Mouse (Mus musculus) lung, embryonic 14.5 days (tissue): ENCODE data around the gene 1500011B03Rik. TPM values are rescaled to one million over a fixed set of nuclear protein-coding genes. Genes with fewer than 3 reads are reported as not detected.

ENCODE experiments used
- ATAC-seq: fragments of 200-750 bp; cut with Nextera tagmentation; 2 replicates; pipeline ENCODE4 v1.8.0; 2017; ENCODE audit warnings: mild to moderate bottlenecking, moderate TSS enrichment, moderate library complexity; ENCODE audit not compliant: insufficient read depth
- DNase-seq: peaks from one replicate; pipeline ENCODE4 v3.0.0-alpha.2; 2015
- H3K27ac ChIP-seq: fragments of 300-500 bp; sonication (generic); 2 replicates; pipeline ENCODE4 v1.5.1; 2014; ENCODE audit warnings: low read depth, mild to moderate bottlenecking, moderate library complexity
- H3K27me3 ChIP-seq: fragments of 300-500 bp; sonication (generic); 2 replicates; pipeline ENCODE4 v1.6.1; 2014; ENCODE audit warnings: low read length, control low read depth; ENCODE audit not compliant: insufficient read depth
- H3K36me3 ChIP-seq: fragments of 300-500 bp; sonication (generic); 2 replicates; pipeline ENCODE4 v1.6.1; 2014; ENCODE audit warnings: control low read depth; ENCODE audit not compliant: insufficient read depth
- H3K4me1 ChIP-seq: fragments of 300-500 bp; sonication (generic); 2 replicates; pipeline ENCODE4 v1.6.1; 2014; ENCODE audit warnings: antibody characterized with exemption, control low read depth; ENCODE audit not compliant: insufficient read depth
- H3K4me2 ChIP-seq: fragments of 300-500 bp; sonication (generic); 2 replicates; pipeline ENCODE4 v1.6.1; 2014; ENCODE audit warnings: mild to moderate bottlenecking
- H3K4me3 ChIP-seq: fragments of 300-500 bp; sonication (generic); 2 replicates; pipeline ENCODE4 v1.5.1; 2014; ENCODE audit warnings: low read depth, low read length
- H3K9ac ChIP-seq: fragments of 300-500 bp; sonication (generic); 2 replicates; pipeline ENCODE4 v1.6.1; 2014
- H3K9me3 ChIP-seq: fragments of 300-500 bp; sonication (generic); 2 replicates; pipeline ENCODE4 v1.6.1; 2016; ENCODE audit warnings: low read depth, low read length, control low read depth
- CTCF ChIP-seq: IDR thresholded peaks from 2 replicates; pipeline ENCODE4 v1.5.1; 2016; ENCODE audit warnings: antibody characterized with exemption, low read depth
- WGBS: fragments of 180-500 bp; shearing (Covaris S2); extraction: QIAGEN DNeasy Blood & Tissue Kit; methylation state at CpG from one replicate; pipeline ENCODE4 v1.1.7; 2014; 5-methylcytosine and 5-hydroxymethylcytosine counted together
- polyA plus RNA-seq: library from polyadenylated mRNA; unstranded; fragments of >200 nt; fragmentation: Nextera tagmentation; extraction: Ambion mirVana; gene quantifications from 2 replicates; pipeline ENCODE4 v1.2.1, GENCODE M21; 2014

The 1500011B03Rik gene
- polyA plus RNA-seq, 1 experiment from 2014 or later, result 86.4 TPM

DNA sequence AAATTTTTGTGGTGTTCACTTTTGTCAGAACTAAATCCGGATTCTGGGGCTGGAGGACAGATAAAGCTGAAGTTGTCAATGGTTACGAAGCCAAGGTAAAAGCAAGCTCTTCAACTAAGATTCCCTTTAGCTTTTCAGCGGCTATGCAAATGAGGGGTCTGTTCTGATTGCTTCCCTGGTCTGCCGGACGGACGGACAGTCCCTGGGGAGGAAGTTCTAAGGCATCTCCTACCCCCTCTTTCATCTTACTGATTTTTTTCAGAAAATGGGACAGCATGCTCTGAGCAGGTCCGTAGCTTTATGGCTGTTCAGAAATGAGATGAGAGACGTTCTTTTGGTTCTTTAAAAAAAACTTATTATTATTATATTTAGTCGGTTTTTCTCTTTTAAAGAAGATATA is 27.6 kb downstream of the 1500011B03Rik start:
- Histone ChIP-seq H3K27ac (no peak overlapping the region), H3K4me3 (no peak overlapping the region), H3K27me3 (no peaks in the 10 kb centered on the region), H3K9ac (no peak overlapping the region), H3K4me1 (peaks cover 15% of the 10 kb centered on the region), H3K36me3 (peaks cover 60% of the 10 kb centered on the region), H3K4me2 (no peak overlapping the region), H3K9me3 (no peaks in the 10 kb centered on the region)
- 58% methylated on average over 9 of the region's 9 CpGs for WGBS
- no peak for TF ChIP-seq CTCF
- ATAC-seq, result no peak
- DNase-seq, result no peak

- DNase-seq (no peak), ATAC-seq (no peak)
- Histone ChIP-seq H3K36me3 (peaks cover 56% of the 10 kb centered on the region), H3K4me2 (no peak overlapping the region), H3K9me3 (no peaks in the 10 kb centered on the region), H3K27ac (no peak overlapping the region), H3K27me3 (no peaks in the 10 kb centered on the region), H3K4me3 (no peak overlapping the region), H3K9ac (no peak overlapping the region), H3K4me1 (peaks cover 15% of the 10 kb centered on the region)
- TF ChIP-seq CTCF, result no peak
- 34% methylated on average over 9 of the region's 9 CpGs for WGBS
These were observed 28.0 kb downstream of the 1500011B03Rik start for GRCm38 (mm10) chr5:114795231-114795630.

GRCm38 (mm10) chr5:114794609-114795008 is 28.7 kb downstream of the 1500011B03Rik start:
- DNase-seq, result no peak
- H3K36me3 ChIP-seq, result peaks cover 52% of the 10 kb centered on the region

DNA sequence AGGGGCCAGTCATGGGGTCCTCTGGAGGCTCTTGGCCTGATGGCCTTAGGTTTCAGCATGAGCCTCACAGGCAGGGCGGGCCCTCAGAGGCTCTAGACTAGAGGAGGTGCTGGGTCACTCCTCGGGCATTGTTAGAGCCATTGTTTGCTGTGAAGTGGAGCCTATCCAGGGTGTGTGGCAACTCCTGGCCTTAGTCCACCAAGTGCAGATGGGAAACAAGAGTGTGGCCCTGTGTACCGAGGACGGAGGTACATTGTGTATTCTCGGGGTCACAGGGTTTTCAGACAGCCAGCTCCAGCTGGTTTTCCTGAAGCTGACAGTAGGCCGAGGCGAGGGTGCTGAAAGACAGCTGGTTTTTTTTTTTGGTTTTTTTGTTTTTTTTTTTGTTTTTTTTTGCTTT is 30.0 kb downstream of the 1500011B03Rik start:
- 35% methylated on average over 7 of the region's 7 CpGs for WGBS
- no peak overlapping the region for H3K9ac ChIP-seq
- no peak for TF ChIP-seq CTCF
- H3K4me1 ChIP-seq, result peaks cover 15% of the 10 kb centered on the region
- H3K27me3 ChIP-seq, result no peaks in the 10 kb centered on the region
- H3K36me3 ChIP-seq, result peaks cover 52% of the 10 kb centered on the region
- no peak overlapping the region for H3K4me3 ChIP-seq
- ATAC-seq (peak; percentile 54), DNase-seq (peak; percentile 82)
- no peak overlapping the region for H3K4me2 ChIP-seq
- peak overlapping the region; percentile 26; the same call in 1 of the 2 replicates for H3K27ac ChIP-seq
- H3K9me3 ChIP-seq, result no peaks in the 10 kb centered on the region

More at GRCm38 (mm10) chr5:114794609-114795008, 28.7 kb downstream of the 1500011B03Rik start:
- Histone ChIP-seq H3K4me1 (peaks cover 15% of the 10 kb centered on the region), H3K4me2 (no peak overlapping the region), H3K9ac (no peak overlapping the region), H3K9me3 (no peaks in the 10 kb centered on the region), H3K27ac (no peak overlapping the region), H3K27me3 (no peaks in the 10 kb centered on the region), H3K4me3 (no peak overlapping the region)
- no peak for ATAC-seq
- no peak for TF ChIP-seq CTCF
- 69% methylated on average over 4 of the region's 4 CpGs for WGBS

GRCm38 (mm10) chr5:114785196-114785595 is 38.1 kb downstream of the 1500011B03Rik start:
- Histone ChIP-seq H3K36me3 (peaks cover 36% of the 10 kb centered on the region), H3K4me3 (no peak overlapping the region), H3K9me3 (no peaks in the 10 kb centered on the region), H3K27me3 (no peaks in the 10 kb centered on the region), H3K4me1 (peaks cover 19% of the 10 kb centered on the region), H3K9ac (no peak overlapping the region), H3K27ac (peak overlapping the region; percentile 88), H3K4me2 (peak overlapping the region; percentile 47)
- ATAC-seq, result no peak
- no peak for TF ChIP-seq CTCF
- 57% methylated on average over 5 of the region's 5 CpGs for WGBS
- peak; percentile 9 for DNase-seq

DNA sequence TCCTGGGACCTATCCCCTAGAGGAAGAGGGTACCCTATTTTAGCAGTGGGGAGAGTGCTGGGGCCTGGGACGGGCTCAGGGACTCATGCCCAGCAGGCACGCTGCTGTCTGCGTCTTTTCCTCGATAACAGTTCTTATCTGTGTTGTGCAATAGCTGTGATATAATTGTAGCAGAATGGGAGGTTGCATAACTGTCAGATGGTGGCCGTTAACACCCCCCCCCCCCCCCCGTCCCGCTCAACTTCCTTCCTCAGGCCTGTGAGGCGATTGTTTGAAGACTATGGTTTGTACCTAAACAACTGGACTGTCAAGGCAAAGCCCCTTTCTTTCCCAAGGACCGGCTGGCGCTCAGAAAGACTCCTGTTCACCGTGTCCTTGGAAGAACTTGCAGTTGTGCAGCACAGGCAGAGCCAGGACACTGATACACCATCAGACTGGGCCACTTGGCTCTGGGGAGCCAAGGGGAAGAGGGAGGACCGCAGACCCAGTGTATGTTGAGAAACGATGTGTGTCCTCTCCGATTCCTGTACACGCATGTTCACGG is 38.6 kb downstream of the 1500011B03Rik start:
- Histone ChIP-seq H3K4me2 (peak overlapping the region; percentile 47), H3K4me1 (peaks cover 19% of the 10 kb centered on the region)
- ATAC-seq, result peak; percentile 78

DNA sequence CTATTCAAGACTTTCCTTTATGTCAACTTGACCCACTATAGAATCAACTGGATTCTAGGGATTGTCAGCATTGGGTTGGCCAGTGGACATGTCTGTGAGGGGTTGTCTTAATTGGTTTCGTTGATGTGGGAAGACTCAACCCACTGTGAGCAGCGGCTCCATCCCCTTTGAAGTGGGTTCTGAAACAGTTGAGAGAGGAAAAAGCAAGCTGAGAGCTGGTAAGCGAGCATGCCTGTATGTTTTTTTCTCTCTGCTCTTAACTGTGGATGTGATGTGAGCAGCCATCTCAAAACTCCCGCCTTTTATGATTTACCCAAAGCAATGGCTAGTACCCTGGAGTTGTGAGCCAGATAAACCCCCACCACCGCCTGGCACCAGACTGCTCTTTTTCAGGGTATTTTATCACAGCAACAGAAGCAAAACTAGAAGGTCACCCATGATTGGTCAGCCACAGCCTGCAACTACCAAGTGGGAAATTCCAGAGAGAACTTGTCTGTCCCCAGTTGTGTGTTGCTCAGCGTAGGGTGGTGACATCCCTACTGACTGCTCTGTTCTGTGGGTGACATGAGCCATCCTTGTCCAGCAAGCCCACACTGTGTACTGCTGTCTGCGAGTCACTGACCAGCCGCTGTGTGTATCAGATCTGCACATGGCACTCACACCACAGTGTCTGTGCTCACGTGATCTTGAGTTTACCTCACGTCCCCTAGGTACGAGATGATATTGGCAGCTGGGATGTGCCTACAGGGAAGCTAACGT is 39.7 kb downstream of the 1500011B03Rik start:
- 73% methylated on average over 12 of the region's 12 CpGs for WGBS
- Histone ChIP-seq H3K27me3 (no peaks in the 10 kb centered on the region), H3K27ac (peak overlapping the region; percentile 46; the same call in 1 of the 2 replicates), H3K4me1 (peaks cover 19% of the 10 kb centered on the region), H3K36me3 (peaks cover 26% of the 10 kb centered on the region), H3K9ac (no peak overlapping the region), H3K4me2 (no peak overlapping the region), H3K9me3 (no peaks in the 10 kb centered on the region), H3K4me3 (no peak overlapping the region)
- DNase-seq (peak; percentile 41), ATAC-seq (peak; percentile 61)
- no peak for TF ChIP-seq CTCF

More for the DNA sequence above, 38.6 kb downstream of the 1500011B03Rik start:
- 30% methylated on average over 16 of the region's 16 CpGs for WGBS
- H3K27ac ChIP-seq, result peak overlapping the region; percentile 88
- no peak overlapping the region for H3K9ac ChIP-seq
- no peak for TF ChIP-seq CTCF
- H3K27me3 ChIP-seq, result no peaks in the 10 kb centered on the region
- peaks cover 36% of the 10 kb centered on the region for H3K36me3 ChIP-seq
- DNase-seq, result peak; percentile 83
- no peak overlapping the region for H3K4me3 ChIP-seq
- H3K9me3 ChIP-seq, result no peaks in the 10 kb centered on the region
